Mouse (Mus musculus) heart, postnatal 0 days (tissue): ENCODE measurements around the gene Deup1. TPM values are rescaled to one million over a fixed set of nuclear protein-coding genes. Genes with fewer than 3 reads are reported as not detected.

Experiments
- ATAC-seq: fragments of 200-750 bp; cut with Nextera tagmentation; 2 replicates; pipeline ENCODE4 v1.8.0; 2017; ENCODE audit warnings: low read depth, moderate number of reproducible peaks, moderate library complexity; ENCODE audit not compliant: insufficient read depth
- DNase-seq: peaks from one replicate; pipeline ENCODE4 v3.0.0-alpha.2; 2016; ENCODE audit warnings: low spot score
- H3K27ac ChIP-seq: fragments of 300-500 bp; sonication (generic); 2 replicates; pipeline ENCODE4 v1.5.1; 2014; ENCODE audit warnings: low read depth, mild to moderate bottlenecking
- H3K27me3 ChIP-seq: fragments of 300-500 bp; sonication (generic); 2 replicates; pipeline ENCODE4 v1.6.1; 2014; ENCODE audit warnings: low read length, mixed read lengths; ENCODE audit not compliant: control insufficient read depth, insufficient read depth
- H3K36me3 ChIP-seq: fragments of 300-500 bp; sonication (generic); replicated peaks from 2 replicates; pipeline ENCODE4 v1.6.1; 2014; ENCODE audit warnings: low read length, mixed read lengths; ENCODE audit not compliant: control insufficient read depth, insufficient read depth
- H3K4me1 ChIP-seq: fragments of 300-500 bp; sonication (generic); 2 replicates; pipeline ENCODE4 v1.6.1; 2014; ENCODE audit warnings: antibody characterized with exemption; ENCODE audit not compliant: control insufficient read depth, insufficient read depth
- H3K4me2 ChIP-seq: fragments of 300-500 bp; sonication (generic); 2 replicates; pipeline ENCODE4 v1.6.1; 2014; ENCODE audit warnings: low read depth, mild to moderate bottlenecking, low read length, moderate library complexity
- H3K4me3 ChIP-seq: fragments of 300-500 bp; sonication (generic); 2 replicates; pipeline ENCODE4 v1.5.1; 2014; ENCODE audit warnings: low read depth, low read length
- H3K9ac ChIP-seq: fragments of 300-500 bp; sonication (generic); replicated peaks from 2 replicates; pipeline ENCODE4 v1.6.1; 2014; ENCODE audit warnings: low read depth, low read length, mixed read lengths
- H3K9me3 ChIP-seq: fragments of 300-500 bp; sonication (generic); replicated peaks from 2 replicates; pipeline ENCODE4 v1.6.1; 2016; ENCODE audit warnings: low read length; ENCODE audit not compliant: control insufficient read depth
- CTCF ChIP-seq: IDR thresholded peaks from 2 replicates; pipeline ENCODE4 v1.5.1; 2016; ENCODE audit warnings: antibody characterized with exemption, control low read depth, low read depth
- EP300 ChIP-seq: IDR thresholded peaks from 2 replicates; pipeline ENCODE4 v1.6.1; 2016; ENCODE audit warnings: antibody characterized with exemption, low read depth
- WGBS: fragments of 180-500 bp; shearing (Covaris S2); extraction: QIAGEN DNeasy Blood & Tissue Kit; methylation state at CpG from one replicate; pipeline ENCODE4 v1.1.7; 2014; 5-methylcytosine and 5-hydroxymethylcytosine counted together
- polyA plus RNA-seq: library from polyadenylated mRNA; unstranded; fragments of >200 nt; fragmentation: Nextera tagmentation; extraction: Ambion mirVana; gene quantifications from 2 replicates; pipeline ENCODE4 v1.2.1, GENCODE M21; 2015
- total RNA-seq: library from RNA; depleted of rRNA; stranded (reverse); fragments of >200 nt; gene quantifications from 2 replicates; pipeline ENCODE4 v1.2.3, GENCODE M21; 2014; ENCODE audit warnings: low replicate concordance

Deup1 gene
- total and polyA plus RNA-seq, 2 experiments from 2014 or later = 0.15 TPM; not detected in 1

DNA sequence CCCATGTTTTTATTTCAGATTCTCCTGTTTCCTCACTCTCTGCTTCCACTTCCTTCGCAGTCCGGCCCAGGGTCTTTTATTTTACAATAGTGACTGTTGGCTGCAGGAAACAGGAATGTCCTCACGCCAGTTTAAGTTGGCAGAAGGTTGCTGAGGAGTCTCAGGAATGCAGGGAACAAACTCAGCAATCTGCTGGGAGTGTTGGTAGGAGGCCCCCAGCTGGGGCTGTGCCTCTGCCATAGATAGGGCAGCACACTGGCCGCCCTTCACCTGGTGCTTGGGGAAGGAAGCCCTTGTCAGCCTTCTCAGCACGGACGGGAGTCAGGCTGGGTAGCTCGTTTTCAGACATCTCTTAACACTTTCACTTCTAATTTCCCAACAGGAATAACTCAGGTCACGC, 102.5 kb downstream of the Deup1 start:
- H3K4me3 ChIP-seq = no peak overlapping the region
- no peak for ATAC-seq

DNA sequence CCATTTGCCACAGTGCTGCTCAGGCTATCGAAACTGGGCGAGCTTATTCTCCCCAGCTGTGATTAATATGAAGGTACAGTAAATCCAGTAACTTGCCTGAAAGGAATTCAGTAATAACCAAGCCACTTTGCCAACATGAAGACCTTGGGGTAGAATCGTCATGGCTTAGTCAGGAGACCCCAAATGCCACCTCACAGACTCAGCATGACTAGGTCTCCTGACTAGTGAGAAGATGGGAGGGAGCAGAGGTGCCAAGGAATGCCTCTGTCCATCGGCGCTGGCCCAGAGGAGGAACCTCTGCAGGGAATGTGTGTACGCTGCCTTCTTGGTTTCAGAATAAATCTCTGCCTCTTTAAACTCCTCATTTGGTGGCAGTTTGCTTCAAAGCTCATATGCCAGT, 104.1 kb downstream of the Deup1 start:
- no peak overlapping the region for H3K27ac ChIP-seq

More for the DNA sequence above, 102.5 kb downstream of the Deup1 start:
- Histone ChIP-seq H3K27ac (peak overlapping the region; percentile 62), H3K4me2 (peak overlapping the region; percentile 28), H3K9ac (no peak overlapping the region), H3K27me3 (0 out of 2 replicates have a peak, but pooled peaks cover 5% of the 10 kb centered on the region), H3K4me1 (peaks cover 36% of the 10 kb centered on the region), H3K9me3 (no peaks in the 10 kb centered on the region), H3K36me3 (no peaks in the 10 kb centered on the region)
- WGBS = 38% methylated on average over 8 of the region's 8 CpGs
- TF ChIP-seq CTCF (no peak), EP300 (no peak)
- DNase-seq = no peak

GRCm38 (mm10) chr9:15522887-15523286, 104.8 kb downstream of the Deup1 start:
- Histone ChIP-seq H3K9ac (no peak overlapping the region), H3K4me1 (peaks cover 19% of the 10 kb centered on the region), H3K4me2 (no peak overlapping the region), H3K27ac (no peak overlapping the region), H3K4me3 (no peak overlapping the region), H3K9me3 (no peaks in the 10 kb centered on the region), H3K27me3 (0 out of 2 replicates have a peak, but pooled peaks cover 5% of the 10 kb centered on the region), H3K36me3 (no peaks in the 10 kb centered on the region)
- no peak for TF ChIP-seq CTCF
- no peak for TF ChIP-seq EP300
- ATAC-seq = no peak
- DNase-seq = no peak
- WGBS = 41% methylated on average over 5 of the region's 5 CpGs

More for the DNA sequence above, 104.1 kb downstream of the Deup1 start:
- no peak overlapping the region for H3K4me3 ChIP-seq
- no peak overlapping the region for H3K4me2 ChIP-seq
- DNase-seq (no peak), ATAC-seq (no peak)
- TF ChIP-seq EP300 = no peak
- TF ChIP-seq CTCF = no peak
- H3K9me3 ChIP-seq = no peaks in the 10 kb centered on the region
- 0 out of 2 replicates have a peak, but pooled peaks cover 5% of the 10 kb centered on the region for H3K27me3 ChIP-seq
- H3K36me3 ChIP-seq = no peaks in the 10 kb centered on the region
- 87% methylated on average over 6 of the region's 6 CpGs for WGBS
- H3K4me1 ChIP-seq = peaks cover 26% of the 10 kb centered on the region
- no peak overlapping the region for H3K9ac ChIP-seq

- WGBS = 76% methylated on average over 10 of the region's 10 CpGs
- Histone ChIP-seq H3K36me3 (no peaks in the 10 kb centered on the region), H3K4me3 (no peak overlapping the region), H3K4me2 (no peak overlapping the region), H3K4me1 (peaks cover 17% of the 10 kb centered on the region), H3K27me3 (0 out of 2 replicates have a peak, but pooled peaks cover 5% of the 10 kb centered on the region), H3K27ac (no peak overlapping the region), H3K9ac (no peak overlapping the region), H3K9me3 (no peaks in the 10 kb centered on the region)
- ATAC-seq = no peak
- TF ChIP-seq CTCF (no peak), EP300 (no peak)
- DNase-seq = no peak
Observed at GRCm38 (mm10) chr9:15522348-15522747, 105.4 kb downstream of the Deup1 start.

- DNase-seq = no peak
- Histone ChIP-seq H3K36me3 (no peaks in the 10 kb centered on the region), H3K9me3 (no peaks in the 10 kb centered on the region), H3K4me1 (peaks cover 16% of the 10 kb centered on the region), H3K4me2 (no peak overlapping the region), H3K27me3 (no peaks in the 10 kb centered on the region), H3K4me3 (no peak overlapping the region), H3K9ac (no peak overlapping the region), H3K27ac (no peak overlapping the region)
- no peak for TF ChIP-seq EP300
- no peak for TF ChIP-seq CTCF
- ATAC-seq = no peak
- WGBS = 75% methylated on average over 4 of the region's 4 CpGs
Observed at GRCm38 (mm10) chr9:15517979-15518378, 109.8 kb downstream of the Deup1 start.

- Histone ChIP-seq H3K4me1 (peaks cover 20% of the 10 kb centered on the region), H3K9ac (no peak overlapping the region), H3K4me3 (no peak overlapping the region), H3K27me3 (no peaks in the 10 kb centered on the region), H3K9me3 (no peaks in the 10 kb centered on the region), H3K27ac (no peak overlapping the region), H3K36me3 (no peaks in the 10 kb centered on the region), H3K4me2 (no peak overlapping the region)
- ATAC-seq (no peak), DNase-seq (no peak)
- no peak for TF ChIP-seq EP300
- no peak for TF ChIP-seq CTCF
- WGBS = 85% methylated on average over 2 of the region's 2 CpGs
Observed at GRCm38 (mm10) chr9:15516007-15516406, 111.7 kb downstream of the Deup1 start.
